Mouse (Mus musculus) heart, adult 2 months (tissue): ENCODE data around the gene Fam181a.

ENCODE experiments used
- CTCF ChIP-seq: fragments of 200-600 bp; IDR thresholded peaks from 2 replicates; pipeline ENCODE4 v1.8.1; 2022; ENCODE audit warnings: antibody characterized with exemption, mild to moderate bottlenecking, moderate library complexity
- EP300 ChIP-seq: fragments of 200-500 bp; IDR thresholded peaks from 2 replicates; pipeline ENCODE4 v1.6.1; 2011; ENCODE audit warnings: low read depth, low read length, control low read depth; ENCODE audit not compliant: insufficient read depth
- POLR2A ChIP-seq: fragments of 200-500 bp; IDR thresholded peaks from 2 replicates; pipeline ENCODE4 v1.6.1; 2011; ENCODE audit warnings: mild to moderate bottlenecking, low read depth, low read length, control low read depth; ENCODE audit not compliant: insufficient read depth

DNA sequence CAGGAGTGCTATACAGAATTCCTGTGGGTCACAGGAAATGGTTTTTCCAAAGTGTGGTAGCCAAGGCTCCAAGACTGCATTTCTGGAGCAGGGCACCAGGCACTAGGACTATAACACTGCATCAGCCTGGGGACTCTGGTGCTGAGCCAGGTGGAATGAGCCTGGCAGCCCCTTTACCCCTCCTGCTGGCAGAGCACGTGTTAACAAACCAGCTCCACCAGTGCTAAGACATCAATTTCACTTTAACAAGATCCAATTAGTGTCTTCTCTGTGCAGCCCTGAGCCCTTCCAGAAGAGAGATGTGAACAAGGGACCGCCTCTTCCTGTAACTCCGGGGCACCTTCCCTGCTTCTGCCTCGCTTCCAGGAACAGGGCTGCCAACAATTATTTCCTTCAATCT, 23.5 kb upstream of the Fam181a start:
- TF ChIP-seq EP300 (no peak), POLR2A (no peak), CTCF (no peak)
